Mouse (Mus musculus): ENCODE measurements around the gene Btn1a1.

GRCm38 (mm10) chr13:23462669-23463068, 3.0 kb downstream of the Btn1a1 start:
- TF ChIP-seq CTCF (IDR thresholded peaks at IDR 0.05; ENCODE audit: extremely low read depth, insufficient read depth, insufficient read length, insufficient replicate concordance) (no peak), POLR2A (IDR thresholded peaks at IDR 0.05; ENCODE audit: low read depth, low read length) (no peak)
